Mouse (Mus musculus) cortical plate, adult 2 months (tissue): ENCODE data around the gene Misp.

Source experiments
- CTCF ChIP-seq: fragments of 200-500 bp; IDR thresholded peaks from 2 replicates; pipeline ENCODE4 v1.5.1; 2011; ENCODE audit warnings: mild to moderate bottlenecking, control low read depth, low read length; ENCODE audit not compliant: insufficient read depth; ENCODE audit errors: extremely low read depth
- POLR2A ChIP-seq: fragments of 200-500 bp; IDR thresholded peaks from 2 replicates; pipeline ENCODE4 v1.6.1; 2011; ENCODE audit warnings: mild to moderate bottlenecking, low read length, control low read depth; ENCODE audit not compliant: insufficient read depth; ENCODE audit errors: extremely low read depth

- TF ChIP-seq CTCF (peak; percentile 20; the same call in 1 of the 2 replicates), POLR2A (no peak)
These were observed 37.7 kb upstream of the Misp start for GRCm38 (mm10) chr10:79783050-79783449.
